Mouse (Mus musculus) 3T3-L1 (cell line): ENCODE data around the gene BC055324.
"Not testable (repeated sequence)": the region's sequence is repeated elsewhere in the genome, so short reads cannot be mapped to it uniquely, and the experiment has no call there.

Experiments used
- DNase-seq: peaks from one replicate; pipeline ENCODE4 v3.0.0-alpha.2; 2015; ENCODE audit warnings: low read depth, low spot score

BC055324 gene

GRCm38 (mm10) chr1:163994721-163995608 lies at the start of gene BC055324, which contains the start of gene Mettl18:
Gene BC055324, minus strand, starts transcription at chr1:163994796.
Gene Mettl18, plus strand, starts transcription at chr1:163994889.
- DNase-seq, result peak; percentile 94

GRCm38 (mm10) chr1:164043549-164043948 lies 49.0 kb upstream of the BC055324 start:
- DNase-seq, result no peak

- no peak for DNase-seq
Measured at GRCm38 (mm10) chr1:164040385-164041135, 46.0 kb upstream of the BC055324 start.

- peak; percentile 45 for DNase-seq
Measured at GRCm38 (mm10) chr1:164027416-164027815, 32.8 kb upstream of the BC055324 start.

GRCm38 (mm10) chr1:164025685-164026084 lies 31.1 kb upstream of the BC055324 start:
- DNase-seq, result no peak

GRCm38 (mm10) chr1:164022106-164022505 lies 27.5 kb upstream of the BC055324 start:
- DNase-seq, result not testable (repeated sequence)

- DNase-seq, result not testable (repeated sequence)
Measured at GRCm38 (mm10) chr1:164020746-164021145, 26.1 kb upstream of the BC055324 start.

- DNase-seq, result no peak
Measured at GRCm38 (mm10) chr1:164019789-164020188, 25.2 kb upstream of the BC055324 start.

- DNase-seq, result no peak
Measured at GRCm38 (mm10) chr1:164018221-164018896, 23.8 kb upstream of the BC055324 start.

- no peak for DNase-seq
Measured at GRCm38 (mm10) chr1:164014616-164015015, 20.0 kb upstream of the BC055324 start.

GRCm38 (mm10) chr1:164009235-164009634 lies 14.6 kb upstream of the BC055324 start:
- DNase-seq, result peak; percentile 56

GRCm38 (mm10) chr1:164004311-164004710 lies 9.7 kb upstream of the BC055324 start:
- no peak for DNase-seq

GRCm38 (mm10) chr1:164001831-164002452 lies 7.3 kb upstream of the BC055324 start:
- no peak for DNase-seq

GRCm38 (mm10) chr1:163995609-163995913 lies 965 bp upstream of the BC055324 start:
- DNase-seq, result no peak

- no peak for DNase-seq
Measured at GRCm38 (mm10) chr1:163994173-163994720, 349 bp downstream of the BC055324 start.

GRCm38 (mm10) chr1:163992371-163992770 lies 2.2 kb downstream of the BC055324 start:
- no peak for DNase-seq

GRCm38 (mm10) chr1:163976515-163976914 lies 18.1 kb downstream of the BC055324 start:
- DNase-seq, result no peak

- DNase-seq, result no peak
Measured at GRCm38 (mm10) chr1:163975088-163975487, 19.5 kb downstream of the BC055324 start.

- DNase-seq, result peak; percentile 75
Measured at GRCm38 (mm10) chr1:163974471-163974870, 20.1 kb downstream of the BC055324 start.

- DNase-seq, result no peak
Measured at GRCm38 (mm10) chr1:163964008-163964689, 30.4 kb downstream of the BC055324 start.

GRCm38 (mm10) chr1:163958036-163958435 lies 36.6 kb downstream of the BC055324 start:
- no peak for DNase-seq
